Mouse (Mus musculus) lung, adult 2 months (tissue): ENCODE data around the gene Ryk. TPM values are rescaled to one million over a fixed set of nuclear protein-coding genes. Genes with fewer than 3 reads are reported as not detected.

Experiments used
- DNase-seq: peaks from one replicate; pipeline ENCODE4 v3.0.0; 2022
- H3K4me1 ChIP-seq: fragments of 200-500 bp; 2 replicates; pipeline ENCODE4 v1.6.1; 2011; ENCODE audit warnings: low read length; ENCODE audit not compliant: control insufficient read depth, insufficient read depth
- H3K4me3 ChIP-seq: fragments of 200-500 bp; replicated peaks from 2 replicates; pipeline ENCODE3; 2011; ENCODE audit warnings: low read depth, mild to moderate bottlenecking, control low read depth, low read length; ENCODE audit errors: extremely low read depth
- CTCF ChIP-seq: fragments of 200-500 bp; IDR thresholded peaks from 2 replicates; pipeline ENCODE4 v1.5.1; 2011; ENCODE audit warnings: mild to moderate bottlenecking, low read length, control low read depth; ENCODE audit not compliant: insufficient read depth
- POLR2A ChIP-seq: fragments of 200-500 bp; IDR thresholded peaks from 2 replicates; pipeline ENCODE4 v1.6.1; 2011; ENCODE audit warnings: low read depth, mild to moderate bottlenecking, control low read depth, low read length, borderline replicate concordance; ENCODE audit errors: extremely low read depth
- WGBS: fragments of 180-500 bp; shearing (Covaris S2); methylation state at CpG from one replicate; pipeline ENCODE4 v1.1.7; 2018; 5-methylcytosine and 5-hydroxymethylcytosine counted together
- polyA plus RNA-seq: library from polyadenylated mRNA; depleted of rRNA; stranded (reverse); fragments of >200 nt; gene quantifications from 2 replicates; pipeline ENCODE4 v1.2.3, GENCODE M21; 2012

Ryk gene
- polyA plus RNA-seq, 1 experiment = 76.1 TPM

DNA sequence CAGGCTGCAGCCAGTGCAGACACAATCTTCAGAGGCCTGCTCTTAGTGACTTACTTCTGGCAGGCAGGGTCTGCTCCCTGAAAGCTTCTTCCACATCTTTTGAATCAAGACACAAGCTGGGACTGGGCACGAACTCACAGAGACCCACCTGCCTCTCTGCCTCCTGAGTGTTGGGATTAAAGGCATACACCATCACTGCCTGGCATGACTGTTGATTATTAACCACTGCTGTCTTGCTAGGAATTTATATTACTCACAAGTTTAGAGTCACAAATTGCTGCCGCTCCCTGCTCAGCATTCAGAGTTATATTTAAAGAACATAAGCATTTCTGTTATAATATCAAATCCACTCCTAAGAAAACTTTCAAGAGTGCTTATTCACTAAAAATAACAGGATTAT, 23.1 kb downstream of the Ryk start:
- WGBS = 67% methylated on average over 2 of the region's 2 CpGs
- TF ChIP-seq CTCF (no peak), POLR2A (no peak)
- H3K4me1 ChIP-seq = peaks cover 13% of the 10 kb centered on the region
- DNase-seq = no peak
- H3K4me3 ChIP-seq = no peak overlapping the region

DNA sequence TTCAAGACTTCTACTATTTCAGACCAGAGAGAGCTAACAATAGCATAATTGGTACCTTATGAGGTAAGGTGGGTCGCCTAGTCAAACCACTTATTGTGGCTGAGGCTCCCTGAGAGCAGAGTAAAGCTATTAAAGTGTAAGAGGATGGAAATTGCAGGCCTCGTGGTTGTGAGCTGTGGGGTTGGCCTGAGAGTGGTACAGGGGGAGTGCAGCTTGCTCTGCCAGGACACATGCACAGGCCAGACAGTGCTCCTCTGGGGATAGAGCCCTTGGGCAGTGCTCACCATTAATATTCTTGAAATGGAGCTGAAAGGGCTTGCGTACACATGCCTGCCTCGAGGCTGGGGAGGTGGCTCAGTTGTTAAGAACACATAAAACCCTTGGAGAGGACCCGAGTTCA, 23.6 kb downstream of the Ryk start:
- TF ChIP-seq CTCF (no peak), POLR2A (no peak)
- WGBS = 77% methylated on average over 5 of the region's 5 CpGs
- DNase-seq = no peak
- Histone ChIP-seq H3K4me3 (no peak overlapping the region), H3K4me1 (peaks cover 14% of the 10 kb centered on the region)

DNA sequence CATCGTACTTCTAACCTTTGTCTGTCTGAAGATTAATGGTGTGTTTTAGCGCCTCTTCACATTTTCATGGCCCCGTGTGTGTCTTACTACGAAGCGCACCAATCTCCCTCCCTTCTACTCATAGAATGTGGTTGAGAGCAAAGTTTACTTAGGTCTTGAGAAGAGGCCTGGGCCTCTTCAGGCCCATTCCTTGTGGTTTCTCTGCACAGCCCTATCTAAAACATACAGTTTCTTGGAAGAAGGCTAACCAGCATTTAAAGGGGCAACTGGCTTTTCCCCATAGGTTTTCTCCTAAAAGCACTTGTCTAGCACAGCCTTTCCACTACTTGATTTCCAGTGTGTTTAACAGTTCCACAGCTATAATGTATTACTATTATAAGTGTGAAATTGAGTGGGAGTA, 24.7 kb downstream of the Ryk start:
- DNase-seq = no peak
- TF ChIP-seq CTCF = no peak
- no peak for TF ChIP-seq POLR2A
- H3K4me1 ChIP-seq = peaks cover 15% of the 10 kb centered on the region
- WGBS = 54% methylated on average over 5 of the region's 5 CpGs
- no peak overlapping the region for H3K4me3 ChIP-seq

DNA sequence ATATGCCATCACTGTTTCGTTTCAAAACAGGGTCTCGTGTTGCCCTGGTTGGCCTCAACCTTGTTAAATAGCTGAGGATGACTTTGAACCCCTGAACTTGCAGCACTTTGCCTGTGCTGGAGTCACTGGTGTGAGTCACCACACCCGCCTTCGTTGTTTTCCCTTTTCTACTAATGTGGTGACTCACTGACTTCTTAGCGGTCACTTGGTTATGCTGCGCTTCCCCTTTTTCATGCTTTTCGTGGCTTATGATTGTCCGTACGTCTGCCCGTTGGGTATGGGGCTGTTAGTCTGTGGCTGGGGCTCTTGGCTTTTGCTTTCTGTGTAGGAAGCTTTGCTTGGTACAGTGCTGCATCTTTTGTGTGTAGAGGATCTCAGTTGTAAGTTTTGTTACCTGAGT, 25.2 kb downstream of the Ryk start:
- 75% methylated on average over 10 of the region's 10 CpGs for WGBS
- no peak for TF ChIP-seq POLR2A
- TF ChIP-seq CTCF = no peak
- H3K4me3 ChIP-seq = no peak overlapping the region
- no peak for DNase-seq
- H3K4me1 ChIP-seq = peaks cover 15% of the 10 kb centered on the region

DNA sequence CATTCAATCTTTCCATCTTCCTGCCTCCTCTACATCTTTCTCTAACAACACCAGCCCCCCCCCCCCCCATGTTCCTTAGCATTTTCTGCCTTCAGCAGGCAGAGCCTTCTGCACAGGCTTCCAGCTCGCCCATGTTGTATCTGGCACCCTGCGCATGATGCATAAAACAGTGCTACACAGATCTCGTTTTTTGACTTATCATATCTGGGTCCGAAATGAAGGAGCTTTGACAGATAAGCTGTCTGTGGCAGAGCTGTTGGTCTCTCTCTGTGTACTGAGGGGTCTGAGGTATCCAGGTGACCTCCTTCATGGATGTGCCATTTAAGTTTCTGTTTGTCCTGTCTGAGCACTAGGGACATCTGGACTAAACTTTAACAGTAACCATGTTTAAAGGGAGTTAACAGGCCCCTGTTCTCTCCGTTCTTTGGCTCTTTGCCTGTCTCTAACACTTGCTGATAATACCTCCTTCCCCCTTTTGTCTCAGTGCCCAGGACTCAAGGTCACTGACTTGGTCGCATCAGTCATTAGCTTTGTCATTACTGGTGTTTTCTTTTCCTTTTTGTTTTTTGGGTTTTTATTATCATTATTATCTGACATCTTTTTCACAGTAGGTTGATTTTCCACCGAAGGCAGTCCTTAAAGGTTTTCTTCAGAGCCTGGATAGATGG, 26.2 kb downstream of the Ryk start:
- H3K4me3 ChIP-seq = no peak overlapping the region
- DNase-seq = no peak
- WGBS = 50% methylated on average over 7 of the region's 7 CpGs
- peaks cover 21% of the 10 kb centered on the region for H3K4me1 ChIP-seq
- TF ChIP-seq POLR2A (no peak), CTCF (no peak)

DNA sequence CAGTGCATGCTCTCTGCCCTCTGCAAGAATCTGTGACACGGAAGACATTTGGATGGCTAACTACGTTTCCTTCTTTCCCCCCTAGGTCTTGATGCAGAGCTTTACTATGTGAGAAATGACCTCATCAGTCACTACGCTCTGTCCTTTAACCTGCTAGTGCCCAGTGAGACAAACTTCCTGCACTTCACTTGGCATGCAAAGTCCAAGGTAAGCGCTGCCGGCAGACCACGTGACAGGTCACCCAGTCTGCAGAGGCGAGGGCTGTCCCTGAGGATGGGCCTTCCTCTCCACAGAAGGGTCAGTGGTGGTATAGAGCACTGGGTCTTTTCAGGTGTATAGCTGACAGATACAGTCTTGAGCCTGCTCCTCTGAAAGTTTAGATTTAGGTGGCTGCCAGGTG, 27.1 kb downstream of the Ryk start:
- 71% methylated on average over 7 of the region's 7 CpGs for WGBS
- Histone ChIP-seq H3K4me3 (no peak overlapping the region), H3K4me1 (peaks cover 21% of the 10 kb centered on the region)
- TF ChIP-seq POLR2A = no peak
- TF ChIP-seq CTCF = no peak
- no peak for DNase-seq

DNA sequence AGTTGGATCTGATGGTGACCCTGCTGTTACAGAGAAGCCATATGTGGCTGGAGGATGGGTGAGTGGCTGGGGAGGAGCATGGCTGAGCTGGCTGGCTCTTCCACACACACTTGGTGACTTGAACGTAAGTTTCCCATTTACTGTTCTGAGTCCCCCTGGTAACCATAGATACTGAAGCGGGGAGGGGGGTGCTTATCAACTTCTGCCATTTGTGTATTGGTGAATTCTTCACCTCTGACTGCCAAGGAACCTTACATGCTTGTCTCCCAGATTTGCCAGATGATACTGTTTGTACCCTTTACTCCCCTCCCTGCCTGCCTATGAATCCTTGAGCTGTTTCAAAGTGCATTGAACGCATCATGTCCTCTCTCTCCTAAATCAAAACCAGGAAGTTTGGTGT, 27.5 kb downstream of the Ryk start:
- TF ChIP-seq CTCF (no peak), POLR2A (no peak)
- DNase-seq = no peak
- H3K4me1 ChIP-seq = peaks cover 21% of the 10 kb centered on the region
- no peak overlapping the region for H3K4me3 ChIP-seq
- WGBS = 82% methylated on average over 3 of the region's 3 CpGs

DNA sequence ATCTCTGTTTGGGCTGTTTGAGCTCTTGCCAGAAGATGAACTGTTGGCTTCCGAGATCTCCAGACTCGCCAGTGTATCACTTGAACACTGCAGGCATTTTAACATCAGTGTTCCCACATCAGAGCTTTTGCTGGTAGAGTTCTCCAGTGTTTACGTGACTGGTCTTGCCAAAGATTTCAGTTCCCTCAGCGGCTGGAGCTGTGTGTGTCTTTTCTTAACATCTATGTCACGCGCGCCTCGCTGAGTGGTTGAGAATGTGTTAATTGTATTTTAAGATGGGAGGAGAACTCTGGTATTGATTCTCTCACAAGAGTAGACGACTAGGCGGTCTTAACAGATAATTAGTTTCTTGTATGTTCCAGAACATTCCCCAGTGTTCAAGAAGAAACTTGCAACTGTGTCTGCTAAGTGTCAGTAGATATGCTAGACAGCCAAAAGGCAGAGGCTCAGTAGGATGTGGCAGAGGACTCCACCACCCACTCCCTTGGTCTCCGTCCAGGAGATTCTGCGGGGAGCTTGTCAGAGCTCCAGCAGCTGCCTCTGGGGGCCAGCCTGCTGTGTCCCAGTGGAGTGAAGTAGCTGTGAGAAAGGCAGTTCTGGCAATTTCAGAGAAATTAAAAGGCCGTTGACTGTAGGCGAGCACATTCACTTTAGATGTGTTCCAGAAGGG, 29.3 kb downstream of the Ryk start:
- Histone ChIP-seq H3K4me3 (no peak overlapping the region), H3K4me1 (peaks cover 17% of the 10 kb centered on the region)
- peak; percentile 44 for DNase-seq
- WGBS = 49% methylated on average over 14 of the region's 14 CpGs
- TF ChIP-seq POLR2A (no peak), CTCF (no peak)

DNA sequence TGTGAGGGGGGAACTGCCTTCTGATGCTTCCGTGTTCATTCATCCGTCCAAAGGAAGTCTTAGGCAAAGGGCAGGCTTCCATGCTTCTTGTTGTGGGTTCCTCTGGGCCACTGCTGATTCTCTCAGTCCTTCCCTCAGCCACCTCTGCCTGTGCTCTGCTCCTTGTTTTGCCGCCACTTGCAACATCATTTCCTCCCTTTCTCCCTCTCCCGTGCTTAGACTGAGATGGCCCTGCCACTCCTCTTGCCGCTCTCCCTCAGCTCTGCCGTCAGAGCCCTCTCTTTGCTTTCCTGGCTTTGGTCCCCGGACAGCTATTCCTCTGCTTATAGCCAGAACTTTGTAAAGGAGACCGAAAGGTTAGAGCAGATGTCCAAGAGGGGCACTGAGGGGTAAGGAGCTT, 30.2 kb downstream of the Ryk start:
- DNase-seq = no peak

More for the DNA sequence above, 30.2 kb downstream of the Ryk start:
- Histone ChIP-seq H3K4me3 (no peak overlapping the region), H3K4me1 (peaks cover 17% of the 10 kb centered on the region)
- TF ChIP-seq CTCF (no peak), POLR2A (no peak)
- WGBS = 53% methylated on average over 8 of the region's 8 CpGs
